Mouse (Mus musculus): Measurements from ENCODE around the gene Scn3a. TPM values are rescaled to one million over a fixed set of nuclear protein-coding genes. Genes with fewer than 3 reads are reported as not detected.

Scn3a gene
- not detected in 2 replicates for total RNA-seq (2014; fragmentation: Nextera tagmentation)
- not detected in 2 replicates for total RNA-seq (2017)

GRCm38 (mm10) chr2:65566793-65567787, at the start of gene Scn3a:
TSS of gene Scn3a (minus strand) at chr2:65567627.
- ATAC-seq (replicated peaks; ENCODE audit: poor library complexity, severe bottlenecking), result peak; percentile 89

- ATAC-seq (replicated peaks; ENCODE audit: poor library complexity, severe bottlenecking), result no peak
These were observed 44.5 kb upstream of the Scn3a start for GRCm38 (mm10) chr2:65611887-65612286.

- no peak for ATAC-seq (replicated peaks; ENCODE audit: poor library complexity, severe bottlenecking)
These were observed 40.4 kb upstream of the Scn3a start for GRCm38 (mm10) chr2:65607813-65608212.

- no peak for ATAC-seq (replicated peaks; ENCODE audit: poor library complexity, severe bottlenecking)
These were observed 20.3 kb upstream of the Scn3a start for GRCm38 (mm10) chr2:65587679-65588078.

GRCm38 (mm10) chr2:65567925-65568324, 498 bp upstream of the Scn3a start:
- ATAC-seq (replicated peaks; ENCODE audit: poor library complexity, severe bottlenecking), result no peak

- no peak for ATAC-seq (replicated peaks; ENCODE audit: poor library complexity, severe bottlenecking)
These were observed 3.5 kb downstream of the Scn3a start for GRCm38 (mm10) chr2:65563898-65564297.

GRCm38 (mm10) chr2:65557719-65558118, 9.7 kb downstream of the Scn3a start:
- no peak for ATAC-seq (replicated peaks; ENCODE audit: poor library complexity, severe bottlenecking)

- ATAC-seq (replicated peaks; ENCODE audit: poor library complexity, severe bottlenecking), result no peak
These were observed 12.8 kb downstream of the Scn3a start for GRCm38 (mm10) chr2:65554662-65555061.

GRCm38 (mm10) chr2:65553473-65553872, 14.0 kb downstream of the Scn3a start:
- no peak for ATAC-seq (replicated peaks; ENCODE audit: poor library complexity, severe bottlenecking)

GRCm38 (mm10) chr2:65552727-65553126, 14.7 kb downstream of the Scn3a start:
- no peak for ATAC-seq (replicated peaks; ENCODE audit: poor library complexity, severe bottlenecking)

- no peak for ATAC-seq (replicated peaks; ENCODE audit: poor library complexity, severe bottlenecking)
These were observed 15.2 kb downstream of the Scn3a start for GRCm38 (mm10) chr2:65552222-65552621.

GRCm38 (mm10) chr2:65551736-65552135, 15.7 kb downstream of the Scn3a start:
- peak; percentile 94 for ATAC-seq (replicated peaks; ENCODE audit: poor library complexity, severe bottlenecking)

GRCm38 (mm10) chr2:65550564-65550963, 16.9 kb downstream of the Scn3a start:
- peak; percentile 51 for ATAC-seq (replicated peaks; ENCODE audit: poor library complexity, severe bottlenecking)

GRCm38 (mm10) chr2:65548665-65549064, 18.8 kb downstream of the Scn3a start:
- no peak for ATAC-seq (replicated peaks; ENCODE audit: poor library complexity, severe bottlenecking)

GRCm38 (mm10) chr2:65547341-65547740, 20.1 kb downstream of the Scn3a start:
- ATAC-seq (replicated peaks; ENCODE audit: poor library complexity, severe bottlenecking), result no peak

GRCm38 (mm10) chr2:65542906-65543592, 24.4 kb downstream of the Scn3a start:
- no peak for ATAC-seq (replicated peaks; ENCODE audit: poor library complexity, severe bottlenecking)

GRCm38 (mm10) chr2:65541781-65542180, 25.6 kb downstream of the Scn3a start:
- ATAC-seq (replicated peaks; ENCODE audit: poor library complexity, severe bottlenecking), result no peak

GRCm38 (mm10) chr2:65538436-65538835, 29.0 kb downstream of the Scn3a start:
- ATAC-seq (replicated peaks; ENCODE audit: poor library complexity, severe bottlenecking), result no peak

GRCm38 (mm10) chr2:65532127-65532854, 35.1 kb downstream of the Scn3a start:
- ATAC-seq (replicated peaks; ENCODE audit: poor library complexity, severe bottlenecking), result no peak

- peak; percentile 89 for ATAC-seq (replicated peaks; ENCODE audit: poor library complexity, severe bottlenecking)
These were observed 38.3 kb downstream of the Scn3a start for GRCm38 (mm10) chr2:65529148-65529547.

GRCm38 (mm10) chr2:65516703-65517102, 50.7 kb downstream of the Scn3a start:
- ATAC-seq (replicated peaks; ENCODE audit: poor library complexity, severe bottlenecking), result no peak
